Mouse (Mus musculus) kidney, embryonic 14.5 days (tissue): ENCODE results near the gene Ccdc92b. TPM values are rescaled to one million over a fixed set of nuclear protein-coding genes. Genes with fewer than 3 reads are reported as not detected.

Source experiments
- polyA plus RNA-seq: library from polyadenylated mRNA; unstranded; fragments of >200 nt; fragmentation: Nextera tagmentation; extraction: Ambion mirVana; gene quantifications from 2 replicates; pipeline ENCODE4 v1.2.1, GENCODE M21; 2014

The Ccdc92b gene
- polyA plus RNA-seq, 1 experiment from 2014 or later, result 0.12 TPM

Other genes starting within 250 kb of the Ccdc92b start
- 4.1 and 5.0 TPM in 2 replicates for gene Rap1gap2, start 8.7 kb upstream of the Ccdc92b start, polyA plus RNA-seq
- 15.2 and 28.2 TPM in 2 replicates for gene Cluh, start 29.9 kb downstream of the Ccdc92b start, polyA plus RNA-seq
- gene Pafah1b1, start 105.1 kb downstream of the Ccdc92b start, polyA plus RNA-seq, result 63.6 and 74.1 TPM in 2 replicates
- 34.6 and 42.0 TPM in 2 replicates for gene Mettl16, start 151.2 kb downstream of the Ccdc92b start, polyA plus RNA-seq
- gene Mnt, start 211.3 kb downstream of the Ccdc92b start, polyA plus RNA-seq, result 4.9 and 6.6 TPM in 2 replicates